Mouse (Mus musculus) heart, postnatal 0 days (tissue): ENCODE measurements at regions not wholly inside any gene's neighbourhood (a gene's known extent, or its start where the extent isn't known, plus 50 kb on each side); places are given as distances from the start of the nearest gene placed in this dataset.

Experiments
- ATAC-seq: fragments of 200-750 bp; cut with Nextera tagmentation; 2 replicates; pipeline ENCODE4 v1.8.0; 2017; ENCODE audit warnings: low read depth, moderate number of reproducible peaks, moderate library complexity; ENCODE audit not compliant: insufficient read depth
- DNase-seq: peaks from one replicate; pipeline ENCODE4 v3.0.0-alpha.2; 2016; ENCODE audit warnings: low spot score
- H3K27ac ChIP-seq: fragments of 300-500 bp; sonication (generic); 2 replicates; pipeline ENCODE4 v1.5.1; 2014; ENCODE audit warnings: low read depth, mild to moderate bottlenecking
- H3K27me3 ChIP-seq: fragments of 300-500 bp; sonication (generic); 2 replicates; pipeline ENCODE4 v1.6.1; 2014; ENCODE audit warnings: low read length, mixed read lengths; ENCODE audit not compliant: control insufficient read depth, insufficient read depth
- H3K36me3 ChIP-seq: fragments of 300-500 bp; sonication (generic); replicated peaks from 2 replicates; pipeline ENCODE4 v1.6.1; 2014; ENCODE audit warnings: low read length, mixed read lengths; ENCODE audit not compliant: control insufficient read depth, insufficient read depth
- H3K4me1 ChIP-seq: fragments of 300-500 bp; sonication (generic); 2 replicates; pipeline ENCODE4 v1.6.1; 2014; ENCODE audit warnings: antibody characterized with exemption; ENCODE audit not compliant: control insufficient read depth, insufficient read depth
- H3K4me2 ChIP-seq: fragments of 300-500 bp; sonication (generic); 2 replicates; pipeline ENCODE4 v1.6.1; 2014; ENCODE audit warnings: low read depth, mild to moderate bottlenecking, low read length, moderate library complexity
- H3K4me3 ChIP-seq: fragments of 300-500 bp; sonication (generic); 2 replicates; pipeline ENCODE4 v1.5.1; 2014; ENCODE audit warnings: low read depth, low read length
- H3K9ac ChIP-seq: fragments of 300-500 bp; sonication (generic); replicated peaks from 2 replicates; pipeline ENCODE4 v1.6.1; 2014; ENCODE audit warnings: low read depth, low read length, mixed read lengths
- H3K9me3 ChIP-seq: fragments of 300-500 bp; sonication (generic); replicated peaks from 2 replicates; pipeline ENCODE4 v1.6.1; 2016; ENCODE audit warnings: low read length; ENCODE audit not compliant: control insufficient read depth
- CTCF ChIP-seq: IDR thresholded peaks from 2 replicates; pipeline ENCODE4 v1.5.1; 2016; ENCODE audit warnings: antibody characterized with exemption, control low read depth, low read depth
- EP300 ChIP-seq: IDR thresholded peaks from 2 replicates; pipeline ENCODE4 v1.6.1; 2016; ENCODE audit warnings: antibody characterized with exemption, low read depth
- WGBS: fragments of 180-500 bp; shearing (Covaris S2); extraction: QIAGEN DNeasy Blood & Tissue Kit; methylation state at CpG from one replicate; pipeline ENCODE4 v1.1.7; 2014; 5-methylcytosine and 5-hydroxymethylcytosine counted together

GRCm38 (mm10) chr7:73293337-73293736 lies 82.0 kb upstream of the Rgma start:
- WGBS, result 55% methylated on average over 4 of the region's 4 CpGs
- DNase-seq (no peak), ATAC-seq (no peak)
- H3K4me1 ChIP-seq, result no peaks in the 10 kb centered on the region
- H3K9ac ChIP-seq, result no peak overlapping the region
- no peaks in the 10 kb centered on the region for H3K36me3 ChIP-seq
- H3K27ac ChIP-seq, result no peak overlapping the region
- no peaks in the 10 kb centered on the region for H3K9me3 ChIP-seq
- no peak overlapping the region for H3K4me2 ChIP-seq
- TF ChIP-seq CTCF, result no peak
- TF ChIP-seq EP300, result no peak
- no peaks in the 10 kb centered on the region for H3K27me3 ChIP-seq
- H3K4me3 ChIP-seq, result no peak overlapping the region

GRCm38 (mm10) chr7:73294399-73294798 lies 80.9 kb upstream of the Rgma start:
- ATAC-seq, result no peak
- Histone ChIP-seq H3K36me3 (no peaks in the 10 kb centered on the region), H3K4me2 (no peak overlapping the region), H3K4me3 (no peak overlapping the region), H3K9me3 (no peaks in the 10 kb centered on the region), H3K27ac (no peak overlapping the region), H3K9ac (no peak overlapping the region), H3K27me3 (no peaks in the 10 kb centered on the region), H3K4me1 (no peaks in the 10 kb centered on the region)
- 75% methylated on average over 6 of the region's 6 CpGs for WGBS
- no peak for DNase-seq
- TF ChIP-seq EP300 (no peak), CTCF (no peak)

GRCm38 (mm10) chr7:73302501-73302900 lies 72.8 kb upstream of the Rgma start:
- WGBS, result 67% methylated on average over 3 of the region's 3 CpGs
- Histone ChIP-seq H3K27me3 (no peaks in the 10 kb centered on the region), H3K9ac (no peak overlapping the region), H3K36me3 (no peaks in the 10 kb centered on the region), H3K9me3 (no peaks in the 10 kb centered on the region), H3K4me1 (no peaks in the 10 kb centered on the region), H3K4me2 (no peak overlapping the region), H3K27ac (no peak overlapping the region), H3K4me3 (no peak overlapping the region)
- no peak for DNase-seq
- TF ChIP-seq EP300 (no peak), CTCF (no peak)
- no peak for ATAC-seq

GRCm38 (mm10) chr7:73303818-73304217 lies 71.5 kb upstream of the Rgma start:
- WGBS, result 60% methylated on average over 9 of the region's 9 CpGs

GRCm38 (mm10) chr7:73304799-73305198 lies 70.5 kb upstream of the Rgma start:
- no peaks in the 10 kb centered on the region for H3K36me3 ChIP-seq
- H3K4me3 ChIP-seq, result no peak overlapping the region
- DNase-seq, result no peak
- H3K4me2 ChIP-seq, result no peak overlapping the region
- H3K9me3 ChIP-seq, result no peaks in the 10 kb centered on the region
- no peaks in the 10 kb centered on the region for H3K4me1 ChIP-seq
- H3K27ac ChIP-seq, result no peak overlapping the region
- WGBS, result 34% methylated on average over 9 of the region's 9 CpGs
- TF ChIP-seq CTCF (no peak), EP300 (no peak)
- no peaks in the 10 kb centered on the region for H3K27me3 ChIP-seq
- no peak for ATAC-seq
- H3K9ac ChIP-seq, result no peak overlapping the region

More at GRCm38 (mm10) chr7:73303818-73304217, 71.5 kb upstream of the Rgma start:
- no peak overlapping the region for H3K4me3 ChIP-seq
- no peak for ATAC-seq
- no peak for DNase-seq
- H3K27ac ChIP-seq, result no peak overlapping the region
- H3K36me3 ChIP-seq, result no peaks in the 10 kb centered on the region
- H3K9ac ChIP-seq, result no peak overlapping the region
- H3K4me2 ChIP-seq, result no peak overlapping the region
- H3K4me1 ChIP-seq, result no peaks in the 10 kb centered on the region
- no peaks in the 10 kb centered on the region for H3K27me3 ChIP-seq
- TF ChIP-seq EP300 (no peak), CTCF (no peak)
- no peaks in the 10 kb centered on the region for H3K9me3 ChIP-seq

GRCm38 (mm10) chr7:73305286-73305975 lies 69.9 kb upstream of the Rgma start:
- Histone ChIP-seq H3K9ac (no peak overlapping the region), H3K27me3 (no peaks in the 10 kb centered on the region), H3K9me3 (no peaks in the 10 kb centered on the region), H3K4me1 (no peaks in the 10 kb centered on the region), H3K36me3 (no peaks in the 10 kb centered on the region), H3K4me2 (no peak overlapping the region), H3K27ac (no peak overlapping the region), H3K4me3 (no peak overlapping the region)
- TF ChIP-seq EP300, result no peak
- no peak for TF ChIP-seq CTCF
- ATAC-seq, result no peak
- 42% methylated on average over 14 of the region's 14 CpGs for WGBS
- no peak for DNase-seq
